Mouse (Mus musculus) large intestine, adult 2 months (tissue): Measurements from ENCODE around the gene Akt1s1. TPM values are rescaled to one million over a fixed set of nuclear protein-coding genes. Genes with fewer than 3 reads are reported as not detected.

Experiments
- DNase-seq: peaks from one replicate; pipeline ENCODE4 v3.0.0-alpha.2; 2012; ENCODE audit warnings: low read depth, low spot score
- WGBS: fragments of 180-500 bp; shearing (Covaris S2); methylation state at CpG from one replicate; pipeline ENCODE4 v1.1.7; 2018; 5-methylcytosine and 5-hydroxymethylcytosine counted together
- polyA plus RNA-seq: library from polyadenylated mRNA; depleted of rRNA; stranded (reverse); fragments of >200 nt; gene quantifications from 2 replicates; pipeline ENCODE4 v1.2.3, GENCODE M21; 2012

Akt1s1 gene
- polyA plus RNA-seq, 1 experiment, result 61.3 TPM

- DNase-seq, result no peak
- 69% methylated on average over 7 of the region's 7 CpGs for WGBS
Observed at GRCm38 (mm10) chr7:44821666-44822448, 26.9 kb upstream of the Akt1s1 start.

DNA sequence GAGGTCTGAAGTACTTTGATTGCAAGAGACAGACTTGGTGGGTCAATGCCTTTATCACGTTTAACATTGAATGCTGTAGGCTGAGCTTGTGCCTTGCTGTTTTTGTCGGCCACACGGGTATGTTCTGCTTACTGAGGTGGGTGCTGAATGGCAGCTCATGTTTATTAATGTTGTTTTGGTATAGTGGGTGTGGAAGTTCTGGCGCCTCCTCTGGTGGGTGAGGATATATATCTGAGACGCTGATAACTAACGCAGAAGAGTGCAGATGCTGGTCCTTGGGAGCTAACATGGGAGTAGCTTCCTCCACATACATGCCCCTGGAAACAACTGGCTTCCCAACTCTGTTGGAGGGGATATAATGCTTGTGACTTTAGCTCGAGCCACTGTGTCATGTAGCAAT is 25.4 kb upstream of the Akt1s1 start:
- 36% methylated on average over 7 of the region's 7 CpGs for WGBS
- no peak for DNase-seq

GRCm38 (mm10) chr7:44824872-44825271 is 23.9 kb upstream of the Akt1s1 start:
- WGBS, result 2% methylated on average over 3 of the region's 3 CpGs
- DNase-seq, result peak; percentile 55

GRCm38 (mm10) chr7:44826771-44827170 is 22.0 kb upstream of the Akt1s1 start:
- 53% methylated on average over 3 of the region's 3 CpGs for WGBS
- no peak for DNase-seq

DNA sequence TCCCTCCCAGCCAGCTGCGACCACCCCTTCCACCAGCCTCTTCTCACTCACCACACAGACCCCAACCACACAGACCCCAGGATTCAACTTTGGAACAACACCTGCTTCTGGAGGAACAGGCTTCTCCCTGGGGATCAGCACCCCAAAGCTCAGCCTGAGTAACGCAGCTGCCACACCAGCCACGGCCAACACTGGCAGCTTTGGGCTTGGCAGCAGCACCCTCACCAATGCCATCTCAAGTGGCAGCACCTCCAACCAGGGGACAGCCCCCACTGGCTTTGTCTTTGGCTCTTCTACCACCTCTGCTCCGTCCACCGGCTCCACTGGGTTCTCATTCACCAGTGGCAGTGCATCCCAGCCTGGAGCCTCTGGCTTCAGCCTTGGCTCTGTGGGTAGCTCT is 20.1 kb upstream of the Akt1s1 start:
- DNase-seq, result no peak
- 80% methylated on average over 5 of the region's 5 CpGs for WGBS

DNA sequence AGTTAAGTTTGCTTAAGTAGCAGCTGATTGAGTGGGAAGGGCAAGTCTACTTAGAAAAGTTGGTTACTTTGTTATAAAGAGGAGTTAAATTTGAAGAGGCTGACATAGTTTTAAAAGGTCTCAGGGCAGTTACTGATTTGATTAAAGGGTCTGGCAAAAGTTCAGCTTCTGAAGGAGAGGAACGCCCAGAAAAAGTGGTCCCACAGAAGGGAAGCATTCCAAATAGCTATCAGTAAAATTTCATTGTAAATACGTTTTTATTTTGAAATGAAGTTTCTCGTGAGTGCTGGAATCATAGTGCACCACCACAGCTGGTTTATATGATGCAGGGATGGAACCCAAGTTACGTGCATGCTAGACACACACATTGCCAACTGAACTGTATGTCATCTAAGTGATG is 16.0 kb upstream of the Akt1s1 start:
- 22% methylated on average over 4 of the region's 4 CpGs for WGBS
- DNase-seq, result no peak

DNA sequence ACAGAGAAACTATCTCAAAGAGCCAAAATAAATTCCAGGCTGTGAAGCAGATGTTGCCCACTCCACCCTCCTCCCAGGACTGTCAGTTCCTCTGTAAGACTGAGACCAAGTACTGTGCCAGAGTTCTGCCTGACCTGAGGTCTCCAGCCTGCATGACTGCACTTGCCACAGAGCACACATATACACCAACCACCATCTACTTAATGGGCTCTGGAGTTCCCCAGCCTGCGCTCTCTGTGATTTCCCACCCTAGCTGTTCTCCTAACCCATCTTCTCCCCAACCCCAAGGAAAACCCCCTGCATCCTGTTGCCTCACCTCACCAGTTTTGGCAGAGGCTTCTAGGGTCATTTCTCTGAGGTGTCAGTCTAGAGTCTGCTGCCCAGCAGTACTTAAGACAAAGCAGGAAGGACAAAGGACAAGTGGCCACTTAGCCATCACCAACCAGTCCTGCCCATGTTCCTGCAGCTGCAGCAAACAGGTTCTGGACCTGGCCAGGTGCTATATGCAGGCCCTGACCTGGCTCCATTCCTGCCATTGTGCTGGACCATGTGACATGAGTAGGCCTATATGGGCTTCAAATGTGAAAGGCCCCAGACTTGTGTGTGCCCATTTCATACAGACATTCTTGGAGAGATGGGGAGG is 13.3 kb upstream of the Akt1s1 start:
- WGBS, result 83% methylated on average over 1 of the region's 1 CpGs
- no peak for DNase-seq

GRCm38 (mm10) chr7:44836016-44836404 is 12.8 kb upstream of the Akt1s1 start:
- 28% methylated on average over 3 of the region's 3 CpGs for WGBS
- DNase-seq, result no peak

GRCm38 (mm10) chr7:44836423-44837053 is 12.3 kb upstream of the Akt1s1 start:
- WGBS, result 77% methylated on average over 9 of the region's 9 CpGs
- no peak for DNase-seq

- no peak for DNase-seq
- WGBS, result 91% methylated on average over 6 of the region's 6 CpGs
Observed at GRCm38 (mm10) chr7:44838073-44838472, 10.7 kb upstream of the Akt1s1 start.

DNA sequence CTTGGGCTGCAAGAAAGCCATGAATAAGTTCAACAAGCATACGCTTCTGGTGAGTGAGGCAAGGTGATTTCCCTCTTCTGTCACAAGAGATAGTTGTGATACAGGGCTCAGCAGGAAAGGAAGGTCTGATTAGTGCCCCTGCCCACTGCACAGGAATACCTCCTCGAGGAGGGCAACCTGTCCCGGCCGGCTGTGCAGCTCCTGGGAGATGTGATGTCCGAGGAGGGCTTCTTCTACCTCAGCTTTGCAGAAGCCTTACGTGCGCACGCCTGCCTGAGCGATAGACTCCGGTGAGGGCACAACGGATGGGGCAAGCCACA is 9.7 kb upstream of the Akt1s1 start:
- 42% methylated on average over 11 of the region's 11 CpGs for WGBS
- DNase-seq, result no peak

DNA sequence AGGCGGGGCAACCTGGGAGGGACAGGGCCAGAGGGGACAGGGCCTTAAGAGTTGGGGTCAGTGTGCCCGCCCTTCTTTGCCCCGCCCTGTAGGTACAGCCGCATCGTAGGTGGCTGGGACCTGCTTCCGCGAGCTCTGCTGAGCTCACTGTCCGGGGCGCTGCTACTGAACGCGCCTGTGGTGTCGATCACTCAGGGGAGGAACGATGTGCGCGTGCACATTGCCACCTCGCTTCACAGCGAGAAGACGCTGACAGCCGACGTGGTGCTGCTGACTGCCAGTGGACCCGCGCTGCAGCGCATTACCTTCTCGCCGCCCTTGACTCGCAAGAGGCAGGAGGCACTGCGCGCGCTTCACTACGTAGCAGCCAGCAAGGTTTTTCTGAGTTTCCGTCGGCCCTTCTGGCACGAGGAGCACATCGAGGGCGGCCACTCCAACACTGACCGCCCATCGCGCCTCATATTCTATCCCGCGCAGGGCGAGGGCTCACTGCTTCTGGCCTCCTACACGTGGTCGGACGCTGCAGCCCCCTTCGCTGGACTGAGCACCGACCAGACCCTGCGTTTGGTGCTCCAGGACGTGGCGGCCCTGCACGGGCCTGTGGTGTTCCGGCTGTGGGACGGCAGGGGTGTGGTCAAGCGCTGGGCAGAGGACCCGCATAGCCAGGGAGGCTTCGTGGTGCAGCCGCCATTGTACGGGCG is 9.2 kb upstream of the Akt1s1 start:
- 9% methylated on average over 58 of the region's 58 CpGs for WGBS
- no peak for DNase-seq

GRCm38 (mm10) chr7:44840426-44840825 is 8.4 kb upstream of the Akt1s1 start:
- DNase-seq, result no peak
- WGBS, result 61% methylated on average over 14 of the region's 14 CpGs

GRCm38 (mm10) chr7:44841825-44842463 is 6.8 kb upstream of the Akt1s1 start:
- 89% methylated on average over 8 of the region's 8 CpGs for WGBS

DNA sequence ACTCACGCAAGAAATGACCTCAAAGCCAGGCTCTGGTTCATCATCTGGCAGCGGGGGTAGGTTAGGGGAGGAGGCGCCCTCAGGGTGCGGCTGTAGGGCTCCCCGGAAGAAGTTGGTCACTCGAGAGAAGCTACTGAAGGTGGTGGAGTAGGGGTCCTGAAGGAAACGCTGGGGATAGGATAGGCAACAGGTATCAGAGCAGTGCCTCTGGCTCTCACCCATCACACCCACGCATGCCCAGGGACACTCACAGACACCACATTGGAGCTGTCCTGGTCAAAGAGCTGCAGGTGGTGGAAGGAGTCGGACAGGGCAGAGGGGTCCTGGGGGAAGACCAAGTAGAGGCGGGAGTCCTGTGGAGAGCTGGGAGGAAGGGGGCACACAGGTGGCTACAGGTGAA is 3.8 kb upstream of the Akt1s1 start:
- WGBS, result 92% methylated on average over 10 of the region's 10 CpGs
- no peak for DNase-seq

More at GRCm38 (mm10) chr7:44841825-44842463, 6.8 kb upstream of the Akt1s1 start:
- DNase-seq, result no peak

GRCm38 (mm10) chr7:44846804-44847203 is 2.0 kb upstream of the Akt1s1 start:
- WGBS, result 89% methylated on average over 7 of the region's 7 CpGs
- no peak for DNase-seq

GRCm38 (mm10) chr7:44847772-44848171 is 1.0 kb upstream of the Akt1s1 start:
- 38% methylated on average over 5 of the region's 5 CpGs for WGBS
- no peak for DNase-seq

- no peak for DNase-seq
- under 1% methylated on average over 41 of the region's 41 CpGs for WGBS
Observed at GRCm38 (mm10) chr7:44849416-44850111, 773 bp downstream of the Akt1s1 start.

- under 1% methylated on average over 33 of the region's 33 CpGs for WGBS
- DNase-seq, result no peak
Observed at GRCm38 (mm10) chr7:44850146-44850545, 1.4 kb downstream of the Akt1s1 start.
